Mouse (Mus musculus): Measurements from ENCODE around the gene Kcnma1.

Gene Kcnma1

GRCm38 (mm10) chr14:23782845-23783609 is 231.3 kb downstream of the Kcnma1 start:
- no peak for DNase-seq (ENCODE audit: low spot score)

GRCm38 (mm10) chr14:23774542-23774941 is 239.7 kb downstream of the Kcnma1 start:
- no peak for DNase-seq (ENCODE audit: low spot score)

- no peak for DNase-seq (ENCODE audit: low spot score)
Measured at GRCm38 (mm10) chr14:23772685-23773084, 241.6 kb downstream of the Kcnma1 start.

GRCm38 (mm10) chr14:23771794-23772193 is 242.5 kb downstream of the Kcnma1 start:
- DNase-seq (ENCODE audit: low spot score): no peak

GRCm38 (mm10) chr14:23762471-23762870 is 251.8 kb downstream of the Kcnma1 start:
- no peak for DNase-seq (ENCODE audit: low spot score)

- no peak for DNase-seq (ENCODE audit: low spot score)
Measured at GRCm38 (mm10) chr14:23759626-23760025, 254.7 kb downstream of the Kcnma1 start.

- DNase-seq (ENCODE audit: low spot score): no peak
Measured at GRCm38 (mm10) chr14:23758421-23758820, 255.9 kb downstream of the Kcnma1 start.

- DNase-seq (ENCODE audit: low spot score): no peak
Measured at GRCm38 (mm10) chr14:23748011-23748410, 266.3 kb downstream of the Kcnma1 start.

- no peak for DNase-seq (ENCODE audit: low spot score)
Measured at GRCm38 (mm10) chr14:23746976-23747375, 267.3 kb downstream of the Kcnma1 start.

- no peak for DNase-seq (ENCODE audit: low spot score)
Measured at GRCm38 (mm10) chr14:23741531-23741930, 272.8 kb downstream of the Kcnma1 start.

GRCm38 (mm10) chr14:23734200-23734599 is 280.1 kb downstream of the Kcnma1 start:
- no peak for DNase-seq (ENCODE audit: low spot score)

- no peak for DNase-seq (ENCODE audit: low spot score)
Measured at GRCm38 (mm10) chr14:23729377-23729776, 284.9 kb downstream of the Kcnma1 start.

GRCm38 (mm10) chr14:23723701-23724430 is 290.4 kb downstream of the Kcnma1 start:
- no peak for DNase-seq (ENCODE audit: low spot score)

- no peak for DNase-seq (ENCODE audit: low spot score)
Measured at GRCm38 (mm10) chr14:23719246-23719645, 295.0 kb downstream of the Kcnma1 start.

- DNase-seq (ENCODE audit: low spot score): no peak
Measured at GRCm38 (mm10) chr14:23718667-23719066, 295.6 kb downstream of the Kcnma1 start.

GRCm38 (mm10) chr14:23714396-23715131 is 299.7 kb downstream of the Kcnma1 start:
- DNase-seq (ENCODE audit: low spot score): no peak

GRCm38 (mm10) chr14:23712891-23713290 is 301.4 kb downstream of the Kcnma1 start:
- no peak for DNase-seq (ENCODE audit: low spot score)

GRCm38 (mm10) chr14:23710954-23711353 is 303.3 kb downstream of the Kcnma1 start:
- no peak for DNase-seq (ENCODE audit: low spot score)

- DNase-seq (ENCODE audit: low spot score): no peak
Measured at GRCm38 (mm10) chr14:23706837-23707236, 307.5 kb downstream of the Kcnma1 start.

GRCm38 (mm10) chr14:23705647-23706046 is 308.6 kb downstream of the Kcnma1 start:
- DNase-seq (ENCODE audit: low spot score): no peak

GRCm38 (mm10) chr14:23704303-23704702 is 310.0 kb downstream of the Kcnma1 start:
- DNase-seq (ENCODE audit: low spot score): no peak

- DNase-seq (ENCODE audit: low spot score): no peak
Measured at GRCm38 (mm10) chr14:23696341-23696740, 317.9 kb downstream of the Kcnma1 start.

- DNase-seq (ENCODE audit: low spot score): no peak
Measured at GRCm38 (mm10) chr14:23689681-23690080, 324.6 kb downstream of the Kcnma1 start.

Data from T-cell, adult 2 months (primary cell).